Mouse (Mus musculus): ENCODE measurements at regions not wholly inside any gene's neighbourhood (a gene's known extent, or its start where the extent isn't known, plus 50 kb on each side); places are given as distances from the start of the nearest gene placed in this dataset.

DNA sequence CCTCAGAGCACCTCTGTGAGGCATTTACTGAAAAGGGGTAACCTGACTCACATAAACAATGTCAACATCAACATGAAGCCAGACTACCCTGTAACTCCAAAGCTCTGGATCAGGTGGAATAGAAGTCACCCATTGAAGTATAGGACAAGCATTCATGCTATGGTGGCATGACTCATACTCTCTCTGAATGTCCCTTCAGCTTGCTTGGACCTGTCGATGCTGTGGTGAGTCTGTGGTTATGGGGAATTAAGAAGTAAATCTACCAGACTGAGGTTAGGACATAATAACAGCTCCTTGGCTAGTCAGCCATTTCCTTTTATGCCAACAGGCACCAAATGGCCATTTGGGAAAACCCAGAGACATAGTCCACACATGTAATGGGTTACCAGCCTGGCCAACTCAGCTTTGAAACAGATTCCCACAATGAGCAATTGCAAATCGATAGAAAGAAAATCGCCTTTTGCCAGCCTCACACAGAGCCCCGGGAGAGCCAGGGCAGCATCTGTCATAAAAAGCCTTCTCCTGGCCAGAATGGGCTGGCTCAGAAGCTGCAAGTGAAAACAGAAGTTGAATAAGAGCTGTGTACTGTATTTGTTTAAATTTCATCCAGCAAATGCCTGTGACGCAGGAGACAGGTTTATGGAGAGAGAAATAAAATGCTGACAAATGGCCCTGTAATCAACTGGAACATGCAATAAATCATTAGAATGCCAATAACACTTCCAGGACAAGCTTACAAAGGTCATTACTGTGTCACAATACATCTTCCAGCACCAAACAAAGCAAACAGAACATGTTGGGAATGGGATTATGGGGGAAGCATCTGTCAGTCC lies 383.4 kb upstream of the Zfp703 start:
- TF ChIP-seq CTCF (IDR thresholded peaks at IDR 0.05; ENCODE audit: low read depth) (no peak), EP300 (optimal IDR thresholded peaks at IDR 0.05) (no peak)
